Mouse (Mus musculus): Measurements from ENCODE around the gene Hhipl1. TPM values are rescaled to one million over a fixed set of nuclear protein-coding genes. Genes with fewer than 3 reads are reported as not detected.

The Hhipl1 gene
- polyA plus RNA-seq, 1 experiment from 2014 or later, result 1.6 TPM

- ATAC-seq (ENCODE audit: low FRiP score), result no peak
- Histone ChIP-seq H3K27ac (0 out of 2 replicates have a peak overlapping the region, but pooled peaks have one; percentile 48), H3K27me3 (no peaks in the 10 kb centered on the region)
Observed at GRCm38 (mm10) chr12:108271351-108272142, 34.5 kb upstream of the Hhipl1 start.

GRCm38 (mm10) chr12:108272143-108272635 is 33.9 kb upstream of the Hhipl1 start:
- Histone ChIP-seq H3K36me3 (no peaks in the 10 kb centered on the region), H3K4me2 (peak overlapping the region; percentile 81), H3K9me3 (no peaks in the 10 kb centered on the region), H3K4me3 (peak overlapping the region; percentile 88), H3K27ac (0 out of 2 replicates have a peak overlapping the region, but pooled peaks have one; percentile 48), H3K9ac (peak overlapping the region; percentile 94), H3K27me3 (no peaks in the 10 kb centered on the region), H3K4me1 (replicated peaks) (peaks cover 82% of the 10 kb centered on the region)
- 45% methylated on average over 7 of the region's 7 CpGs for WGBS
- ATAC-seq (ENCODE audit: low FRiP score), result no peak

More at GRCm38 (mm10) chr12:108271351-108272142, 34.5 kb upstream of the Hhipl1 start:
- H3K4me1 ChIP-seq (replicated peaks), result peaks cover 82% of the 10 kb centered on the region
- H3K4me3 ChIP-seq, result peak overlapping the region; percentile 88
- 65% methylated on average over 16 of the region's 16 CpGs for WGBS
- H3K9ac ChIP-seq, result peak overlapping the region; percentile 94
- H3K36me3 ChIP-seq, result no peaks in the 10 kb centered on the region
- H3K4me2 ChIP-seq, result peak overlapping the region; percentile 81
- no peaks in the 10 kb centered on the region for H3K9me3 ChIP-seq

DNA sequence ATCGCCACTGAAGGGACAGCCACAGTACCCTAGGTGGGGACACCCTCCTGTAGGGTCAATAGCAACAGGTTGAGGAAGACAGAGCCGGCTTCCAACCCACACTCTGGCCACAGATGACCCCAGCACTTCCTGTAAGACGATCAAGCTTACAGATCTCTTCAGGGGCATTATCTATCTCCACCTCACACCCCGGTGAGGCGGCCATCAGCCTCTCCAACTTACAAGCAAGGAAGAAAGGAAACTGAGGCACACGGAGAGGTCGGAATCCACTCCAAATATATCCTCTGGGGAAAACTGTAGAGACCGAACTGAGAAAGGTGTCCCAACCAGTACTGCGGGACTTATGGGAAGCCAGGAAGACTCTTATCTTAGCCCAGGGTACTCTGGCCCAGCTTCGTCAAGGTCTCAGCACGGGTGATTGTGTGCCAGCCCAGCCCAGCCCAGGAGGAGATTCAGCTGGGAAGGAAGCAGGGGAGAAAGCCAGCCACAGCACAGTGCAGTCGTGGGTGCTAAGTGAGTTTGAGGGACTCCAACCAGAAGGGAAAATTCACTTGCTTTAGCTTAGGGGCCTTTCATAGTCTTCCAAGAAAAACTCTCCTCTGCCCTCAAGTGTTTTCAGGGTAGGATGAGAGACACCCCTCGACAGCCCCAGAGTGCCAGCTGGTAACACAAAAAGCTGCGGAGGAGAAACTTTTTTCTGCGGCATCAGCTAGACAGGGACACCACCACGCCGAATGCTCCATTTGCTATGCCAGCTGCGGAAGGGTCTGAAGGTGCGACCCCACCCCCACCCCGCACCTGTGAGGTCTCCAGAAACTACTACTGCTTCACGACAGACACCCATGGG is 32.4 kb upstream of the Hhipl1 start:
- ATAC-seq (ENCODE audit: low FRiP score), result no peak
- Histone ChIP-seq H3K9me3 (no peaks in the 10 kb centered on the region), H3K9ac (peak overlapping the region; percentile 94), H3K4me1 (replicated peaks) (peaks cover 85% of the 10 kb centered on the region), H3K27me3 (no peaks in the 10 kb centered on the region), H3K4me3 (peak overlapping the region; percentile 88), H3K36me3 (no peaks in the 10 kb centered on the region), H3K27ac (peak overlapping the region; percentile 94), H3K4me2 (peak overlapping the region; percentile 81)
- WGBS, result 4% methylated on average over 21 of the region's 21 CpGs

DNA sequence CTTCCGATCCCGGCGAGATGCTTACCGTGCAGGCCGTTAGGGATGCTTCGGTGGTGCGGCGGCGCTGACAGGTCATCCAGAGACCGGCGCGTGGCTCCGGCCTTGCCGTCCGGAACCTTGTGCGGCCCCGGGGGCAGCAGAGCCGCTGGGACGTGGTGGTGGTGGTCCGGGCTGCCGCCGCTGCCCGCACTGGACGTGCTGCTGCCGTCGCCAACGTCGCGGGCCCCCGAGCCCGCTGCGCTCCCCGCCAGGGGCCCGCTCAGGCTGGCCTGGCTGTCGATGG is 31.8 kb upstream of the Hhipl1 start:
- peaks cover 85% of the 10 kb centered on the region for H3K4me1 ChIP-seq (replicated peaks)
- WGBS, result under 1% methylated on average over 33 of the region's 35 CpGs
- H3K36me3 ChIP-seq, result no peaks in the 10 kb centered on the region

GRCm38 (mm10) chr12:108274661-108275507 is 31.2 kb upstream of the Hhipl1 start, which contains the start of gene Ccdc85c:
Gene Ccdc85c, minus strand, starts transcription at chr12:108275425.
- peak within 1 kb of the TSS; percentile 88 for H3K4me2 ChIP-seq
- peak within 1 kb of the TSS; percentile 95 for H3K9ac ChIP-seq
- peak within 1 kb of the TSS; percentile 99 for H3K27ac ChIP-seq
- no peaks in the 10 kb centered on the region for H3K27me3 ChIP-seq
- H3K4me1 ChIP-seq (replicated peaks), result peaks cover 80% of the 10 kb centered on the region
- under 1% methylated on average over 74 of the region's 120 CpGs for WGBS
- no peaks in the 10 kb centered on the region for H3K36me3 ChIP-seq
- ATAC-seq (ENCODE audit: low FRiP score), result no peak; the same call in 1 of the 2 replicates
- peak within 1 kb of the TSS; percentile 88 for H3K4me3 ChIP-seq
- H3K9me3 ChIP-seq, result no peaks in the 10 kb centered on the region

More for the DNA sequence above, 31.8 kb upstream of the Hhipl1 start:
- Histone ChIP-seq H3K9me3 (no peaks in the 10 kb centered on the region), H3K4me3 (peak overlapping the region; percentile 88), H3K27ac (peak overlapping the region; percentile 94), H3K9ac (peak overlapping the region; percentile 94), H3K4me2 (peak overlapping the region; percentile 81), H3K27me3 (no peaks in the 10 kb centered on the region)
- ATAC-seq (ENCODE audit: low FRiP score), result no peak

DNA sequence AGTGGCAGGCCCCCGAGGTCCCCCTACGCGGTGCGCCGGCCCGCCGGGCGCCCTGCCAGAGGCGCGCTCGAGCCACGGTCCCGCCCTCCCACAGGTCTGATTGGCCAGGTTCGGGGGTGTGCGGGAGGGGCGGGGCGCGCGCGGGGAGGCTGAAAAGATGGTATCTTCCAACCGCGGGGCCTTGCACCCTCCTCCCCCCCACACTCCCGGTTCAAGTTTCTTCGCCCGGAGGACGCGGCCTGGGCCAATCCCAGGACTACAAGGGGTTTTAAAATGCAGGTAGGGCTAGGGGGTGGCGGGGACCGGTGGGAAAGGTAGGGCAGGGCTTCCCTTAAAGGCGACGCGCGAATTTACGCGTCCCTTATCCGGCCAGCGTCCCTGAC is 30.6 kb upstream of the Hhipl1 start:
- Histone ChIP-seq H3K27ac (peak overlapping the region; percentile 99), H3K9ac (peak overlapping the region; percentile 95), H3K27me3 (no peaks in the 10 kb centered on the region), H3K9me3 (no peaks in the 10 kb centered on the region), H3K4me2 (peak overlapping the region; percentile 88), H3K36me3 (no peaks in the 10 kb centered on the region), H3K4me1 (replicated peaks) (peaks cover 74% of the 10 kb centered on the region), H3K4me3 (peak overlapping the region; percentile 88)
- ATAC-seq (ENCODE audit: low FRiP score), result peak; percentile 92
- under 1% methylated on average over 36 of the region's 37 CpGs for WGBS

DNA sequence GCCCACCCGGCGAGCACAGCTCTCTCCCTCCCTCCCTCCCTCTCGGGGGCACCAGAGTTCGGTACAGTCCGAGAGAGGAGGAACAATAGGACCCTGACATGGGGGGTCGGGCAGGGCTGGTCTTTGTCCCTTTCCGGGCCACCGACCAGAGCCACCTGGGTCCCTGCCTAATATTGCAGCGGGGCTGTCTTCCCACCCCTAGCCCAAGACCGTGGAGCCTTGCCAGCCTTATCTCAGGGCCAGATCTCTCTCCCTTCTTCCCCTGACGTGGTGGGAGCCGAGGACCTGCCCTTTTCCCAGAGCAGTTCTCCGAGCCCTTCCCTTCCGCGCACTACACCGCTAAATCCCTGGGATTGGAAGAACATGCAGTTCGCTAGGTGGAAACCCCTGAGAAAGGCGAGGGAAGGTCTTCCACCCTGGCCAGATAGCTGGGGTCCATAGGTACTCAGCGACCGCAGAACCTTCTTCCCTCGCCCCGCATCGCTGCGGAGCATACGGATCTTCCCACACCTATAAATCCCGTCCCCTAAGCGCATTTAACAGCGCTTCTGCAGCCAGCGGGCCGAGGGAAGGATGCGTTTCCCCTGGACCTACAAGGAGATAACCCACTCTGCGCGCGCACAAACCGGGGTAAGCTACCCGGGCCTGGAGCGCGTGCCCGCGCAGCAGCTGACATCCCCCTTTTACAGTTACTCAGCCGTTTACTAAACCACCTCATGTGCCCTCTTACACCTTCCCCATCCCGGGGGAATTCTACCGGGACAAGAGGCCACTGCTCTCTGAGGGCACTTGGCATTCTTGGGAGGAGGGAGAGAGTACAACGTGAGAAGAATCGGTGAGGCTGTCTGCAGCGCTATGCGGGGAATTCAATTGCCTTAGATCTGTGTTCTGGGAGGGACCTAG is 29.9 kb upstream of the Hhipl1 start:
- H3K36me3 ChIP-seq, result no peaks in the 10 kb centered on the region
- H3K4me1 ChIP-seq (replicated peaks), result peaks cover 67% of the 10 kb centered on the region
- peak overlapping the region; percentile 99 for H3K27ac ChIP-seq
- no peaks in the 10 kb centered on the region for H3K9me3 ChIP-seq
- H3K4me3 ChIP-seq, result peak overlapping the region; percentile 88
- H3K27me3 ChIP-seq, result no peaks in the 10 kb centered on the region
- WGBS, result under 1% methylated on average over 45 of the region's 47 CpGs
- peak overlapping the region; percentile 88 for H3K4me2 ChIP-seq
- peak; percentile 69 for ATAC-seq (ENCODE audit: low FRiP score)
- H3K9ac ChIP-seq, result peak overlapping the region; percentile 95

DNA sequence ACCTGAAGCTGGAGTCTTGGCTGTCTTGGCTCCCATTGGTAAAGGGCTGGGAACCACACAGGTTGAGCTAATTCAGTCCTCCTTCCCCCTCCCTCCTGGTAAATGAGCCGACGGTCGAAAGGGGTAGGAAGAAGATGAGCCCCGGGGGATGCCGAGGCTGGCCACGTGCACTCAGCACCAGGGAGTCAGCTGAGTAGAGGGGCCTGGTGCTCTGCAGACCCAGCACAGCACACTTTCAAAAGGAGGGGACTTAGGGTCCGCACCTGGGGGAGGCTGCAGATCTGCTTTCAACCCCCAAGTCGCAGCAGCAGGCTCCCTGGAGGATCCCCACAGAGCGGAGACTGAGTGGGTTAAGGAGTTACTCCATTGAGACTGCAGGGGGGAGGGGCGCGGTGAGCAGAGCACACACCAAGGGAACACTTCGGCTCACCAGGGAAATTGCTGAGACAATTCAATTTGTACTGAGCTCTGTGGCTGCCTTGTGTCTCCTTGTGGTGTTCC is 28.7 kb upstream of the Hhipl1 start:
- peak overlapping the region; percentile 88 for H3K4me2 ChIP-seq
- WGBS, result 1% methylated on average over 12 of the region's 12 CpGs
- peak overlapping the region; percentile 95 for H3K9ac ChIP-seq
- peak overlapping the region; percentile 99 for H3K27ac ChIP-seq
- H3K4me1 ChIP-seq (replicated peaks), result peaks cover 55% of the 10 kb centered on the region
- H3K27me3 ChIP-seq, result no peaks in the 10 kb centered on the region
- no peak; the same call in 1 of the 2 replicates for ATAC-seq (ENCODE audit: low FRiP score)
- no peaks in the 10 kb centered on the region for H3K36me3 ChIP-seq
- peak overlapping the region; percentile 88 for H3K4me3 ChIP-seq
- H3K9me3 ChIP-seq, result no peaks in the 10 kb centered on the region

GRCm38 (mm10) chr12:108278221-108278918 is 27.7 kb upstream of the Hhipl1 start:
- Histone ChIP-seq H3K9me3 (no peaks in the 10 kb centered on the region), H3K27me3 (no peaks in the 10 kb centered on the region), H3K4me1 (replicated peaks) (peaks cover 45% of the 10 kb centered on the region), H3K4me2 (peak overlapping the region; percentile 88), H3K36me3 (no peaks in the 10 kb centered on the region), H3K4me3 (peak overlapping the region; percentile 88), H3K9ac (peak overlapping the region; percentile 95), H3K27ac (peak overlapping the region; percentile 99)
- no peak for ATAC-seq (ENCODE audit: low FRiP score)
- 17% methylated on average over 15 of the region's 15 CpGs for WGBS

Measured in hindbrain, embryonic 13.5 days (tissue).